Mouse (Mus musculus) forebrain, embryonic 16.5 days (tissue): ENCODE results near the gene Wdr95. TPM values are rescaled to one million over a fixed set of nuclear protein-coding genes. Genes with fewer than 3 reads are reported as not detected.
"Not testable (repeated sequence)": the region's sequence is repeated elsewhere in the genome, so short reads cannot be mapped to it uniquely, and the experiment has no call there.

ENCODE experiments used
- ATAC-seq: fragments of 200-750 bp; cut with Nextera tagmentation; 2 replicates; pipeline ENCODE4 v1.8.0; 2017; ENCODE audit warnings: mild to moderate bottlenecking, moderate library complexity
- H3K27ac ChIP-seq: fragments of 300-500 bp; sonication (generic); 2 replicates; pipeline ENCODE4 v1.5.1; 2014; ENCODE audit warnings: low read length, control low read depth
- H3K27me3 ChIP-seq: fragments of 300-500 bp; sonication (generic); replicated peaks from 2 replicates; pipeline ENCODE4 v1.6.1; 2014; ENCODE audit warnings: low read length; ENCODE audit not compliant: control insufficient read depth, insufficient read depth
- H3K36me3 ChIP-seq: fragments of 300-500 bp; sonication (generic); 2 replicates; pipeline ENCODE4 v1.6.1; 2014; ENCODE audit not compliant: control insufficient read depth, insufficient read depth
- H3K4me1 ChIP-seq: fragments of 300-500 bp; sonication (generic); replicated peaks from 2 replicates; pipeline ENCODE4 v1.6.1; 2014; ENCODE audit warnings: low read length; ENCODE audit not compliant: control insufficient read depth, insufficient read depth
- H3K4me2 ChIP-seq: fragments of 300-500 bp; sonication (generic); 2 replicates; pipeline ENCODE4 v1.6.1; 2014; ENCODE audit warnings: mild to moderate bottlenecking, low read length, control low read depth
- H3K4me3 ChIP-seq: fragments of 300-500 bp; sonication (generic); replicated peaks from 2 replicates; pipeline ENCODE4 v1.5.1; 2014; ENCODE audit warnings: mild to moderate bottlenecking, low read length, control low read depth
- H3K9ac ChIP-seq: fragments of 300-500 bp; sonication (generic); replicated peaks from 2 replicates; pipeline ENCODE4 v1.6.1; 2014; ENCODE audit warnings: low read depth, low read length, control low read depth
- H3K9me3 ChIP-seq: fragments of 300-500 bp; sonication (generic); 2 replicates; pipeline ENCODE4 v1.6.1; 2016; ENCODE audit warnings: low read length; ENCODE audit not compliant: control insufficient read depth
- WGBS: fragments of 180-500 bp; shearing (Covaris S2); extraction: QIAGEN DNeasy Blood & Tissue Kit; methylation state at CpG from one replicate; pipeline ENCODE4 v1.1.7; 2014; 5-methylcytosine and 5-hydroxymethylcytosine counted together
- polyA plus RNA-seq: library from polyadenylated mRNA; unstranded; fragments of >200 nt; fragmentation: Nextera tagmentation; extraction: Ambion mirVana; gene quantifications from 2 replicates; pipeline ENCODE4 v1.2.1, GENCODE M21; 2015

Gene Wdr95
- polyA plus RNA-seq, 1 experiment from 2014 or later, result 0.14 TPM

DNA sequence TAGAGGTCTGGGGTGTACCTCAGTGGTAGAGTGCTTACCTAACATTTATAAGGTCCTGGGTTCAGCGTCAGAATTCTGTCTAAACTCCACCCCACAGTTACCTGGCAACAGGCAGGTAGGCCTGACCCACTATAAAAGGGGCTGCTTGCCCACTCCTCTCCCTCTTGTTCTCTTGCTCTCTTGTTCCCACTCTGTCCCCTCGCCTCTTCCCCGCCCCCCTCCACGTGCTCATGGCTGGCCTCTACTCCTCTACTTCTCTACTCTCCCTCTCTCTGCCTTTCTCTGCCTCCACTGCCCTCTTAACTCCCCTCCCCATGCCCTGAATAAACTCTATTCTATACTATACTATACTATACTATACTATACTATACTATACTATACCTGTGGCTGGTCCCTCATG, 1.2 kb upstream of the Wdr95 start:
- H3K4me2 ChIP-seq, H3K36me3 ChIP-seq, H3K9ac ChIP-seq, H3K9me3 ChIP-seq, ATAC-seq, H3K4me3 ChIP-seq, H3K27me3 ChIP-seq: not testable (repeated sequence)
- 52% methylated on average over 4 of the region's 4 CpGs for WGBS
- Histone ChIP-seq H3K4me1 (peaks cover 36% of the 10 kb centered on the region), H3K27ac (0 out of 2 replicates have a peak overlapping the region, but pooled peaks have one; percentile 10)

DNA sequence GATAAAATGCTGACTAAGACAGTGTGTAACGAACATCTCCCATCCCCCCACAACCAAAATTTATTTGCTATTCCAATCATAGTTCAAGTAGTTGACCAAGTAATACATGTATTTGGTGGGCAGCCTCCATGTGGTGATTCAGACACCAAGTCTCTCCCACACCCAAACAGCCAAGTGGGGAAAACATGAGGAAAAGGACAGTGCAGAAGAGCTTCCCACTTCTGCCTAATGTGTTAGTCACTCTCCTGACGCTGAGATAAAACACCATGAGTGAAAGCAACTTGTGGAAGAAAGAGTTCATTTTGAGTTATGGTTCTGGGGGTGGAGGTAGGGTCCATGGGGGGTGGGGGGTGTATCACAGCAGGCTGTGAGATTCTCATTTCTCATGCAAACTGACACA, 5.4 kb downstream of the Wdr95 start:
- no peaks in the 10 kb centered on the region for H3K36me3 ChIP-seq
- H3K9me3 ChIP-seq, result no peaks in the 10 kb centered on the region
- 100% methylated on average over 2 of the region's 2 CpGs for WGBS
- no peak overlapping the region for H3K4me2 ChIP-seq
- H3K9ac ChIP-seq, result no peak overlapping the region
- no peak overlapping the region for H3K27ac ChIP-seq
- H3K4me3 ChIP-seq, result no peak overlapping the region
- no peak for ATAC-seq
- H3K27me3 ChIP-seq, result no peaks in the 10 kb centered on the region
- peaks cover 17% of the 10 kb centered on the region for H3K4me1 ChIP-seq

DNA sequence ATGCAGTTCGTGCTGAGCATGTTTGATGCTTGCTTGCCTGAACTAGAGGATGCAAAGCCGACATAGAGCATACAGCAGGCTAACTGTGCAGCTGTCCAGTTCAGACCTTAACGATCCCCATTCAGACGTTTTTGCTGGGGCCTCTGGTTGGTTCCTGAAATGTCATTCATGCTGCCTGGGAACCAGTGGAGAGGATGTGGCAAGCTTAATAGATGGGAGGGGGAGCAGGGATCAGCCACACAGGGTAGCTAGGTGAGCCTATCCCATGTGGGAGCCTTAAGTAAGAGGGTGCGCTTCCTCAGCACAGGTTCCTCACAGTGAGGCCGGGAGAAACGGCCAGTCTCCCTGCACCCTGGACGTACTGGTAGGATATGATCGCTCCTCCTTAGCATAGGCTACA, 7.5 kb downstream of the Wdr95 start:
- Histone ChIP-seq H3K9me3 (no peaks in the 10 kb centered on the region), H3K27me3 (no peaks in the 10 kb centered on the region), H3K4me3 (no peak overlapping the region), H3K9ac (no peak overlapping the region), H3K4me1 (peaks cover 17% of the 10 kb centered on the region), H3K36me3 (no peaks in the 10 kb centered on the region), H3K27ac (no peak overlapping the region), H3K4me2 (no peak overlapping the region)
- no peak for ATAC-seq
- 61% methylated on average over 9 of the region's 9 CpGs for WGBS

DNA sequence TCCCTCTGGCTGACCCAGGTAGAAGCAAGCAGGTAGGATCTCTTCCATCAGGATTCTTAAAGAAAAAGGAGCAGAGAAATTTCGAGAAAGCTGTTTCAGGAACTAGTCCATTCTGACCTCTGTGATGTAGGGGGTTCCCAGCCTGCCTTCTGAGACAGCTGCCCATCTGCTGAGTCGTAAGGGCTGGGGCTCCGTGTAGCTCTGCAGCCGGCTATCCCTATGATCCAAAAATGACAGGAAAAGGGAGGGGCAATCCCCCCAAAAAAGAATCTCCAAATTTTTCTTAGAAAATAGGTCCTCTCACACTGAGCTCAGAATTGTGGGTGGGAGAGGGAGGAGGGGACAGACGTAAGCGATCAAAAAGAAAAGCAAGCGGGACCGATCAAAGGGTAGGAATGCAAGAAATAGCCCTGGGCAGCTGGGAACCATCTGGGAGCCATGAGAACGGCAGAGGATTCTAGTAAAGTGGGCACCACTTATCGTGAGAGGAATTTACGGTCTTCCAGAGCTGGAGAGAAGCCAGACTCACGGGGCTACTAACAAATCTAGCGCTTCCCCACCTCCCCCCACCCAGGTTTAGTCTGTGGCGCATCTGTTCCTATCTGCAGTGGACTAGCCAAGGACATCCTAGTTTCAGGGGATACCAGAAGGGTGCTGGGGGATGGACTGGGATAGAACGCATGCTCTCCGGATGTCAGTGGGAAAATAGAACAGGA, 9.5 kb downstream of the Wdr95 start:
- Histone ChIP-seq H3K4me2 (peak overlapping the region; percentile 50), H3K9ac (peak overlapping the region; percentile 47; the same call in 1 of the 2 replicates), H3K27ac (0 out of 2 replicates have a peak overlapping the region, but pooled peaks have one; percentile 17), H3K4me3 (peak overlapping the region; percentile 28), H3K9me3 (no peaks in the 10 kb centered on the region), H3K36me3 (no peaks in the 10 kb centered on the region), H3K27me3 (no peaks in the 10 kb centered on the region), H3K4me1 (peaks cover 17% of the 10 kb centered on the region)
- 23% methylated on average over 16 of the region's 16 CpGs for whole genome bisulfite sequencing
- ATAC-seq, result peak; percentile 66

DNA sequence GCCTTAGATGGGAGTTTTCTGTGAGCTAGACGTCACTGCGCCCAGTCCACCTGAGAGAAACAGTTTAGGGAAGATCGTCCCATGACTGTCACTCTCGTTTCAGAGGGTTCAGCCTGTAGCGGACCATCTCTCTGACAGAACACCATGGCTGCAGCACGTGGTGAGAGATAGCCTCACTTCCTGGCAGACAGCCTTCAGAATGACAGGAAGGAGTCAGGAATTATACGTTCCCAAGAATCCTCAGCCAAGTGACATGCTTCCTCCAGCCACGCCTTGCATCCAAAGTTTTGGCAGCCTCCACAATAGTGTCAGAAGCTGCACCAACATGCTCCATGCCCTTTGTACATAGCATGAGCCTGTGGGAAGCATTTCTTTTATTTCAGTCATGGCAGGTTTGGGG, 10.1 kb downstream of the Wdr95 start:
- ATAC-seq, result peak; percentile 29
- Histone ChIP-seq H3K27ac (no peak overlapping the region), H3K9ac (no peak overlapping the region), H3K4me1 (peaks cover 17% of the 10 kb centered on the region), H3K27me3 (no peaks in the 10 kb centered on the region), H3K4me3 (no peak overlapping the region), H3K9me3 (no peaks in the 10 kb centered on the region), H3K36me3 (no peaks in the 10 kb centered on the region), H3K4me2 (peak overlapping the region; percentile 50)
- 62% methylated on average over 8 of the region's 8 CpGs for WGBS

DNA sequence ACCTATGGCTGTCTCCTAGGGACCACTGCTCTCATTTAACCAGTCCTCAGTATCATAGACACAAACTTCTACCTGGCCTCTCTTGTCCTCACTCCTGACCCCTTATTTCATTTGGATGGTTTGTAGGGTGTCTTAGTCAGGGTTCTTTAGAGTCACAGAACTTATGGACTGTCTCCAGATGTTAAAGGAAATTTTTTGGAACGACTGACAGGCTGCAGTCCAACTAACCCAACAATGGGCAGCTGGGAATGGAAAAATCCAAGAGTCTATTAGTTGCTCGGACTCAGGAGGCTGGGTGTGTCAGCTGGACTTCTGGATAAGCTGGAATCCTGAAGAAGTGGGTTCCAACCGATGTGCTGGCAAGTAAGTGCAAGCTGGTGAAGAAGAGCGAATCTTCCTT, 10.6 kb downstream of the Wdr95 start:
- no peak overlapping the region for H3K9ac ChIP-seq
- no peaks in the 10 kb centered on the region for H3K9me3 ChIP-seq
- H3K27ac ChIP-seq, result no peak overlapping the region
- no peak for ATAC-seq
- no peak overlapping the region for H3K4me2 ChIP-seq
- H3K4me1 ChIP-seq, result peaks cover 17% of the 10 kb centered on the region
- no peaks in the 10 kb centered on the region for H3K36me3 ChIP-seq
- no peaks in the 10 kb centered on the region for H3K27me3 ChIP-seq
- 82% methylated on average over 4 of the region's 4 CpGs for WGBS
- no peak overlapping the region for H3K4me3 ChIP-seq

DNA sequence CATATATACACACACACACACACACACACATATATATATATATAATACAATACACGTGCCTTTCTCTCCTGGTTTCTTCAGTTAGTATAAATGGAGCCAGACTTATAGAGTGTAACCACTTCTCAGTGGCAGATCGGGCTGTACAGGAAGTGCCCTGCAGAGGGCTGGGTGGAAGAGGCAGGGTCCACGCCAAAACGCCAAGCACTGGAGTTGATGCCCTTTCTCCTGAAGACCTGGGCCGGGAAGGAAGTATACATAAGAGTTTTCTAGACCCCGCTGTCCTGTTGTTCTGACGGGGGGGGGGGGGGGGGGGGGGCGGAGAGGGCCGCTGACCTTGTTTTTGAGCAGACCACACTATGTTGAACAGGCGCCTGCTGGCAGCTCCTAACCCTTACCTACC, 22.7 kb downstream of the Wdr95 start:
- Histone ChIP-seq H3K9ac (no peak overlapping the region), H3K4me1 (no peaks in the 10 kb centered on the region), H3K4me2 (no peak overlapping the region), H3K9me3 (no peaks in the 10 kb centered on the region), H3K27me3 (no peaks in the 10 kb centered on the region), H3K27ac (no peak overlapping the region), H3K36me3 (no peaks in the 10 kb centered on the region), H3K4me3 (no peak overlapping the region)
- ATAC-seq, result no peak
- 75% methylated on average over 8 of the region's 10 CpGs for WGBS

DNA sequence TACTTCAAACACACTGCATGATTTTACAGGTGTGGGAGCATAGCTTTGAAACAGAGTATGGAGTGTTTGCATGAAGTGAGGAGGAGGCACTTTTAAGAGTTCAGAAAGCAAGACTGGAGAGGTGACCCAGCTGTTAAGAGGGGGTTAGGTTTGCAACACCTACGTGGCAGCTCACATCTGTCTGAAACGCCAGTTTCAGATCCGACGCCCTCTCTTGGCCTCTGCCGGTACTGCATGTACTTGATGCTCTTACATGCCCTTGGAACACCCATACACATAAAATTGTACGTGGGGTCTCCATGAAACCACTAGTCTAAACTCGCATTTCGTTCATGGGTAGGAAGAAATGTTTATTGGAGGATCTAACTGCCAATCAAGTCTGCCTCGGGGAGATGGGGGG, 24.3 kb downstream of the Wdr95 start:
- Histone ChIP-seq H3K4me2 (no peak overlapping the region), H3K9ac (no peak overlapping the region), H3K27me3 (no peaks in the 10 kb centered on the region), H3K4me1 (no peaks in the 10 kb centered on the region), H3K4me3 (no peak overlapping the region), H3K36me3 (no peaks in the 10 kb centered on the region), H3K27ac (no peak overlapping the region), H3K9me3 (no peaks in the 10 kb centered on the region)
- no peak for ATAC-seq
- 58% methylated on average over 9 of the region's 9 CpGs for WGBS

DNA sequence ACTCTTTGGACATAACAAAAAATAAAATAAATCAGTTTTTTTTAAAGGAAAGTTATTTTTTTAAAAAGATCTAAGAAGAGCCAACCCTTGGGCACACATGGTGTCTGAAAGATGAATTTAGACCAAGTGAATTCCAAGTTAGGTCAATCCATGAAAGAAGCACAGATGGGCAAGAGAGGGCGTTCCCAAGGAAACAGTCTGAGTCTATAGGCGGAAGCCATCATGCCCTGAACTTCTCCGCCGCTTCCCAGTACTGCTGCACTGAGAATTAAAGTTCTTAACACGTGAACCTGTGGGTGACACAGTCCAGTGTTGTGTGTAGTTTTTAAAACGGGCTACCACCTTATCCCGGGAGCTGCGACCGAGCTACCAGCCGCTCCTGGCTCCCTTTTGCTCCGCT, 24.9 kb downstream of the Wdr95 start:
- Histone ChIP-seq H3K4me1 (no peaks in the 10 kb centered on the region), H3K27ac (no peak overlapping the region), H3K9ac (no peak overlapping the region), H3K36me3 (no peaks in the 10 kb centered on the region), H3K4me2 (no peak overlapping the region), H3K4me3 (no peak overlapping the region), H3K27me3 (no peaks in the 10 kb centered on the region), H3K9me3 (no peaks in the 10 kb centered on the region)
- ATAC-seq, result no peak
- WGBS, result 94% methylated on average over 11 of the region's 11 CpGs

DNA sequence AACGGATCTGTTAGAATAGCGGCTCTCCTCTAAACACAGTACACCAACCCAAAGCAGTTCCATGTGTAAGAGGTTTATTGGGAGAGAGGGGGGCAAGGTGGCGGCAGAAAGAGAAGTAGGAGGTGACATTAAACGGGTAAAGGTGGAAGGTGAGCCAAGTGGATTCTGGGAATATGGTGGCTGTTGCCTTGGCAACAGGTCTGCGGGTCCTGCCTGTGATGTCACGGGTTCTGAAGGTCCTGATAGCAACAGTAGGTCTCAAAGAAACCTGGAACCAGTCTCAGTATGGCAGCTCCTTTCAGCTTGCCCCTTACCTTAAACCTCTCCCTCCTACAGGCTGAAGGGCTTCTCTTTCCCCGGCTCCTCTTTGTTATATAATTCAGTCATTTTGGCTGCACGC, 25.9 kb downstream of the Wdr95 start:
- ATAC-seq, result no peak
- WGBS, result 90% methylated on average over 8 of the region's 8 CpGs
- no peaks in the 10 kb centered on the region for H3K4me1 ChIP-seq

More for the DNA sequence above, 25.9 kb downstream of the Wdr95 start:
- no peaks in the 10 kb centered on the region for H3K9me3 ChIP-seq
- no peak overlapping the region for H3K27ac ChIP-seq
- no peaks in the 10 kb centered on the region for H3K36me3 ChIP-seq
- no peaks in the 10 kb centered on the region for H3K27me3 ChIP-seq
- no peak overlapping the region for H3K4me2 ChIP-seq
- H3K9ac ChIP-seq, result no peak overlapping the region
- no peak overlapping the region for H3K4me3 ChIP-seq
